Mouse (Mus musculus) C2C12 (cell line): ENCODE results near the gene Csf3. TPM values are rescaled to one million over a fixed set of nuclear protein-coding genes. Genes with fewer than 3 reads are reported as not detected.
A peak's percentile ranks its signal among the peaks of the same experiment; 100 is the strongest.
"Not testable (repeated sequence)": the region's sequence is repeated elsewhere in the genome, so short reads cannot be mapped to it uniquely, and the experiment has no call there.

Source experiments
- H3K27me3 ChIP-seq: one replicate; pipeline ENCODE4 v1.6.1; 2011; ENCODE audit not compliant: control insufficient read depth, insufficient read depth, insufficient read length
- H3K36me3 ChIP-seq: one replicate; pipeline ENCODE4 v1.6.1; 2011; ENCODE audit not compliant: control insufficient read depth, insufficient read depth
- H3K4me3 ChIP-seq: one replicate; pipeline ENCODE4 v1.5.1; 2011; ENCODE audit warnings: mild to moderate bottlenecking, control low read depth; ENCODE audit not compliant: poor library complexity, insufficient read depth, severe bottlenecking
- H3K79me2 ChIP-seq: one replicate; pipeline ENCODE4 v1.6.1; 2011; ENCODE audit not compliant: control insufficient read depth, insufficient read depth
- H3K79me3 ChIP-seq: one replicate; pipeline ENCODE4 v1.6.1; 2011; ENCODE audit warnings: low read depth, control low read depth
- H3ac ChIP-seq: one replicate; pipeline ENCODE3; 2011; ENCODE audit warnings: low read depth; ENCODE audit not compliant: control insufficient read depth, insufficient read length
- CEBPB ChIP-seq: IDR thresholded peaks from one replicate; pipeline ENCODE4 v1.6.1; 2011; ENCODE audit warnings: low read depth, mild to moderate bottlenecking, control low read depth, moderate library complexity
- CTCF ChIP-seq: IDR thresholded peaks from one replicate; pipeline ENCODE4 v1.5.1; 2011; ENCODE audit not compliant: control insufficient read depth, insufficient read depth, insufficient read length
- FOSL1 ChIP-seq: IDR thresholded peaks from one replicate; pipeline ENCODE4 v1.8.0; 2011; ENCODE audit warnings: mild to moderate bottlenecking, low read length; ENCODE audit not compliant: poor library complexity, insufficient read depth, severe bottlenecking
- MAX ChIP-seq: IDR thresholded peaks from one replicate; pipeline ENCODE4 v1.6.1; 2011; ENCODE audit warnings: mild to moderate bottlenecking, control low read depth
- MYOD1 ChIP-seq: IDR thresholded peaks from one replicate; pipeline ENCODE4 v1.6.1; 2011; ENCODE audit warnings: low read depth; ENCODE audit not compliant: control insufficient read depth, insufficient read length
- MYOG ChIP-seq: IDR thresholded peaks from one replicate; pipeline ENCODE4 v1.6.1; 2011; ENCODE audit not compliant: control insufficient read depth, insufficient read length; ENCODE audit errors: extremely low read depth
- USF1 ChIP-seq: IDR thresholded peaks from one replicate; pipeline ENCODE4 v1.6.1; 2011; ENCODE audit warnings: low read depth, mild to moderate bottlenecking, control low read depth, moderate library complexity
- polyA plus RNA-seq: library from polyadenylated mRNA; unstranded; fragments of >200 nt; fragmentation: generic; extraction: Trizol; gene quantifications from one replicate; pipeline ENCODE4 v1.2.1, GENCODE M21; 2012; ENCODE audit warnings: missing spikeins

Gene Csf3
- polyA plus RNA-seq, 1 experiment: not detected

DNA sequence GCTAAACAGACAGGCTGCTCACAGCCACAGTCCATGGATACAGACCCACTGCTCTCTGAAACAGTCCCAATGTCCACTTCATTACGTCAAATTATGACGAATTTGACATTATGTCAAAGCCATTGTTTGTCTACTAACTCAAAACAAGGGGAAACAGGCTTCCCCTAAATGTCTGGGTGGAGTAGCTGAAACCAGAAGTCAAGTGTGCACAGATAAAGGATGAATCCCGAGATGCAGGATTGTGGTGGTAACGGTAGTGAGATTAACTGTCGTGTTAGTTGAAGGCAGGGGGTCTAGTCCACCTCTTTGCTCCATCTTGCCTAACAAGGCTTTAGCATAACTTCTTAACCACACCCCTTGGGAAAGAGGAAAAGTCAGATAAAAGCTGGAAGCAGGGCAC is 28.6 kb upstream of the Csf3 start:
- Histone ChIP-seq H3ac (no peak overlapping the region), H3K27me3 (peaks cover 32% of the 10 kb centered on the region), H3K4me3 (no peak overlapping the region), H3K36me3 (no peaks in the 10 kb centered on the region), H3K79me3 (no peaks in the 10 kb centered on the region), H3K79me2 (no peaks in the 10 kb centered on the region)
- TF ChIP-seq CTCF (no peak), MYOG (no peak), CEBPB (no peak), USF1 (no peak), MAX (no peak), MYOD1 (no peak), FOSL1 (no peak)

GRCm38 (mm10) chr11:98673136-98673535 is 27.9 kb upstream of the Csf3 start:
- not testable (repeated sequence) for H3K36me3 ChIP-seq, H3K79me3 ChIP-seq, H3ac ChIP-seq, H3K4me3 ChIP-seq, H3K79me2 ChIP-seq
- TF ChIP-seq CTCF: peak; percentile 9
- peaks cover 25% of the 10 kb centered on the region for H3K27me3 ChIP-seq

- no peak for TF ChIP-seq MYOG
- TF ChIP-seq MAX: no peak
- no peak for TF ChIP-seq FOSL1
- no peak for TF ChIP-seq CTCF
- TF ChIP-seq CEBPB: no peak
- TF ChIP-seq USF1: no peak
- no peak for TF ChIP-seq MYOD1
- Histone ChIP-seq H3K27me3 (peaks cover under 1% of the 10 kb centered on the region), H3K4me3 (no peak overlapping the region), H3ac (no peak overlapping the region), H3K79me2 (no peaks in the 10 kb centered on the region), H3K36me3 (no peaks in the 10 kb centered on the region), H3K79me3 (no peaks in the 10 kb centered on the region)
These were observed 25.2 kb upstream of the Csf3 start for GRCm38 (mm10) chr11:98675829-98676363.

- H3K4me3 ChIP-seq: no peak overlapping the region
- H3ac ChIP-seq: no peak overlapping the region
- no peak for TF ChIP-seq USF1
- peaks cover 27% of the 10 kb centered on the region for H3K79me2 ChIP-seq
- H3K27me3 ChIP-seq: no peaks in the 10 kb centered on the region
- H3K79me3 ChIP-seq: peaks cover 25% of the 10 kb centered on the region
- H3K36me3 ChIP-seq: peaks cover 10% of the 10 kb centered on the region
These were observed 21.0 kb upstream of the Csf3 start for GRCm38 (mm10) chr11:98680023-98680422.

DNA sequence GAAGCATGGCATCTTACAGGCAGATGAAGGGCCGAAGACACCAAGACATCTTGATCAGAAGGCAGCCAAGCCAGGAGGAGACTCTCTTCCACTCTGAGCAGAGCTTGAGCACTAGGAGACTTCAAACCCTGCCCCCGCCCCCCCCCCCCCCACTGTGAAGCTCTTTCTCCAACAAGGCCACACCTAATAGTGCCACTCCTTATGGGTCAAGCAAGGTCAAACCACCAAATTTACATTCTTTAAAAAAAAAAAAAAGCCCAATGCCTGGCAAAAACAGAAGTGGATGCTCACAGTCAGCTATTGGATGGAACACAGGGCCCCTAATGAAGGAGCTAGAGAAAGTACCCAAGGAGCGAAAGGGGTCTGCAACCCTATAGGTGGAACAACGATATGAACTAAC is 20.5 kb upstream of the Csf3 start:
- not testable (repeated sequence) for H3K4me3 ChIP-seq, H3ac ChIP-seq, H3K27me3 ChIP-seq
- H3K36me3 ChIP-seq: peaks cover 15% of the 10 kb centered on the region
- peaks cover 32% of the 10 kb centered on the region for H3K79me2 ChIP-seq
- H3K79me3 ChIP-seq: peaks cover 31% of the 10 kb centered on the region

GRCm38 (mm10) chr11:98681186-98681585 is 19.9 kb upstream of the Csf3 start:
- TF ChIP-seq FOSL1: no peak
- no peak for TF ChIP-seq CTCF
- H3K27me3 ChIP-seq: no peaks in the 10 kb centered on the region
- peaks cover 21% of the 10 kb centered on the region for H3K36me3 ChIP-seq
- no peak overlapping the region for H3K4me3 ChIP-seq
- H3K79me2 ChIP-seq: peaks cover 38% of the 10 kb centered on the region
- no peak overlapping the region for H3ac ChIP-seq
- H3K79me3 ChIP-seq: peaks cover 35% of the 10 kb centered on the region
